Mouse (Mus musculus) heart, embryonic 16.5 days (tissue): ENCODE measurements around the gene Scly. TPM values are rescaled to one million over a fixed set of nuclear protein-coding genes. Genes with fewer than 3 reads are reported as not detected.
A peak's percentile ranks its signal among the peaks of the same experiment; 100 is the strongest.

Experiments
- ATAC-seq: fragments of 200-750 bp; cut with Nextera tagmentation; replicated peaks from 2 replicates; pipeline ENCODE4 v1.8.0; 2017; ENCODE audit warnings: moderate number of reproducible peaks; ENCODE audit not compliant: insufficient read depth, low FRiP score; ENCODE audit errors: extremely low read depth
- H3K27ac ChIP-seq: fragments of 300-500 bp; sonication (generic); 2 replicates; pipeline ENCODE4 v1.5.1; 2014; ENCODE audit warnings: mild to moderate bottlenecking, low read length, control low read depth, moderate library complexity
- H3K27me3 ChIP-seq: fragments of 300-500 bp; sonication (generic); 2 replicates; pipeline ENCODE4 v1.6.1; 2014; ENCODE audit warnings: low read length, mixed read lengths; ENCODE audit not compliant: control insufficient read depth, insufficient read depth
- H3K36me3 ChIP-seq: fragments of 300-500 bp; sonication (generic); 2 replicates; pipeline ENCODE4 v1.6.1; 2014; ENCODE audit not compliant: control insufficient read depth, insufficient read depth
- H3K4me1 ChIP-seq: fragments of 300-500 bp; sonication (generic); 2 replicates; pipeline ENCODE4 v1.6.1; 2014; ENCODE audit warnings: low read length, mixed read lengths; ENCODE audit not compliant: control insufficient read depth, insufficient read depth
- H3K4me2 ChIP-seq: fragments of 300-500 bp; sonication (generic); 2 replicates; pipeline ENCODE4 v1.6.1; 2014; ENCODE audit warnings: low read depth, mild to moderate bottlenecking, control low read depth, low read length
- H3K4me3 ChIP-seq: fragments of 300-500 bp; sonication (generic); 2 replicates; pipeline ENCODE4 v1.5.1; 2014; ENCODE audit warnings: mild to moderate bottlenecking, control low read depth, low read length
- H3K9ac ChIP-seq: fragments of 300-500 bp; sonication (generic); 2 replicates; pipeline ENCODE4 v1.6.1; 2014; ENCODE audit warnings: low read length, control low read depth
- H3K9me3 ChIP-seq: fragments of 300-500 bp; sonication (generic); replicated peaks from 2 replicates; pipeline ENCODE4 v1.6.1; 2016; ENCODE audit warnings: low read length; ENCODE audit not compliant: control insufficient read depth
- WGBS: fragments of 180-500 bp; shearing (Covaris S2); extraction: QIAGEN DNeasy Blood & Tissue Kit; methylation state at CpG from one replicate; pipeline ENCODE4 v1.1.7; 2014; 5-methylcytosine and 5-hydroxymethylcytosine counted together
- polyA plus RNA-seq: library from polyadenylated mRNA; unstranded; fragments of >200 nt; fragmentation: Nextera tagmentation; extraction: Ambion mirVana; gene quantifications from 2 replicates; pipeline ENCODE4 v1.2.1, GENCODE M21; 2015

Scly gene
- polyA plus RNA-seq, 1 experiment from 2014 or later: 17.5 TPM

GRCm38 (mm10) chr1:91295544-91295943 lies 2.6 kb upstream of the Scly start:
- Histone ChIP-seq H3K4me2 (no peak overlapping the region), H3K36me3 (peaks cover 5% of the 10 kb centered on the region; the same call in 1 of the 2 replicates), H3K9ac (no peak overlapping the region), H3K27me3 (no peaks in the 10 kb centered on the region), H3K4me1 (peaks cover 11% of the 10 kb centered on the region), H3K4me3 (no peak overlapping the region), H3K27ac (no peak overlapping the region), H3K9me3 (no peaks in the 10 kb centered on the region)
- 84% methylated on average over 6 of the region's 6 CpGs for WGBS
- no peak for ATAC-seq

GRCm38 (mm10) chr1:91299026-91299706 lies 1.0 kb downstream of the Scly start:
- 72% methylated on average over 13 of the region's 13 CpGs for WGBS
- peak overlapping the region; percentile 96 for H3K4me3 ChIP-seq
- peaks cover 3% of the 10 kb centered on the region; the same call in 1 of the 2 replicates for H3K36me3 ChIP-seq
- H3K9me3 ChIP-seq: no peaks in the 10 kb centered on the region
- peak overlapping the region; percentile 82 for H3K4me2 ChIP-seq
- no peak overlapping the region for H3K27ac ChIP-seq
- no peak for ATAC-seq
- H3K4me1 ChIP-seq: peaks cover 11% of the 10 kb centered on the region
- peak overlapping the region; percentile 92 for H3K9ac ChIP-seq
- H3K27me3 ChIP-seq: no peaks in the 10 kb centered on the region

- Histone ChIP-seq H3K36me3 (peaks cover 3% of the 10 kb centered on the region; the same call in 1 of the 2 replicates), H3K27me3 (no peaks in the 10 kb centered on the region), H3K4me3 (no peak overlapping the region), H3K9me3 (no peaks in the 10 kb centered on the region), H3K4me2 (no peak overlapping the region), H3K27ac (no peak overlapping the region), H3K4me1 (peaks cover 11% of the 10 kb centered on the region), H3K9ac (no peak overlapping the region)
- whole genome bisulfite sequencing: 85% methylated on average over 5 of the region's 5 CpGs
- no peak for ATAC-seq
Observed at GRCm38 (mm10) chr1:91299707-91300426, 1.7 kb downstream of the Scly start.

- H3K9ac ChIP-seq: no peak overlapping the region
- H3K36me3 ChIP-seq: peaks cover 6% of the 10 kb centered on the region
- no peak for ATAC-seq
- H3K27ac ChIP-seq: no peak overlapping the region
- peaks cover 11% of the 10 kb centered on the region for H3K4me1 ChIP-seq
- no peaks in the 10 kb centered on the region for H3K27me3 ChIP-seq
- H3K9me3 ChIP-seq: no peaks in the 10 kb centered on the region
- no peak overlapping the region for H3K4me2 ChIP-seq
- H3K4me3 ChIP-seq: no peak overlapping the region
- WGBS: 76% methylated on average over 3 of the region's 3 CpGs
Observed at GRCm38 (mm10) chr1:91301206-91301920, 3.2 kb downstream of the Scly start.

GRCm38 (mm10) chr1:91302021-91302420 lies 3.9 kb downstream of the Scly start:
- no peak overlapping the region for H3K27ac ChIP-seq
- H3K4me2 ChIP-seq: no peak overlapping the region
- no peaks in the 10 kb centered on the region for H3K9me3 ChIP-seq
- H3K9ac ChIP-seq: no peak overlapping the region
- peaks cover 11% of the 10 kb centered on the region for H3K4me1 ChIP-seq
- no peaks in the 10 kb centered on the region for H3K27me3 ChIP-seq
- no peak overlapping the region for H3K4me3 ChIP-seq
- ATAC-seq: no peak
- H3K36me3 ChIP-seq: peaks cover 7% of the 10 kb centered on the region
- WGBS: 87% methylated on average over 3 of the region's 3 CpGs

GRCm38 (mm10) chr1:91304621-91305020 lies 6.5 kb downstream of the Scly start:
- no peak overlapping the region for H3K4me2 ChIP-seq
- H3K27me3 ChIP-seq: no peaks in the 10 kb centered on the region
- H3K36me3 ChIP-seq: peaks cover 28% of the 10 kb centered on the region
- H3K27ac ChIP-seq: no peak overlapping the region
- no peak for ATAC-seq
- no peaks in the 10 kb centered on the region for H3K4me1 ChIP-seq
- H3K4me3 ChIP-seq: no peak overlapping the region
- H3K9ac ChIP-seq: no peak overlapping the region
- no peaks in the 10 kb centered on the region for H3K9me3 ChIP-seq
- WGBS: 89% methylated on average over 4 of the region's 4 CpGs

GRCm38 (mm10) chr1:91309366-91310085 lies 11.4 kb downstream of the Scly start:
- no peaks in the 10 kb centered on the region for H3K27me3 ChIP-seq
- no peak overlapping the region for H3K9ac ChIP-seq
- WGBS: 89% methylated on average over 13 of the region's 13 CpGs
- H3K27ac ChIP-seq: no peak overlapping the region
- peaks cover 13% of the 10 kb centered on the region for H3K4me1 ChIP-seq
- no peak overlapping the region for H3K4me2 ChIP-seq
- no peak overlapping the region for H3K4me3 ChIP-seq
- H3K9me3 ChIP-seq: no peaks in the 10 kb centered on the region
- peaks cover 46% of the 10 kb centered on the region for H3K36me3 ChIP-seq
- ATAC-seq: no peak

GRCm38 (mm10) chr1:91312273-91312672 lies 14.1 kb downstream of the Scly start:
- Histone ChIP-seq H3K4me1 (peaks cover 13% of the 10 kb centered on the region), H3K9ac (no peak overlapping the region), H3K4me3 (no peak overlapping the region), H3K27me3 (no peaks in the 10 kb centered on the region), H3K4me2 (no peak overlapping the region), H3K27ac (no peak overlapping the region), H3K9me3 (no peaks in the 10 kb centered on the region), H3K36me3 (peaks cover 37% of the 10 kb centered on the region)
- 72% methylated on average over 4 of the region's 4 CpGs for WGBS
- no peak for ATAC-seq
